Mouse (Mus musculus) thymus, adult 2 months (tissue): ENCODE measurements around the gene Tdrd5.

Experiments
- CTCF ChIP-seq: fragments of 200-500 bp; IDR thresholded peaks from 2 replicates; pipeline ENCODE4 v1.5.1; 2012; ENCODE audit warnings: mild to moderate bottlenecking, control low read depth, low read length, moderate library complexity, borderline replicate concordance; ENCODE audit not compliant: control insufficient read depth, poor library complexity, insufficient read depth; ENCODE audit errors: extremely low read depth
- POLR2A ChIP-seq: fragments of 200-500 bp; IDR thresholded peaks from 2 replicates; pipeline ENCODE4 v1.6.1; 2012; ENCODE audit warnings: mild to moderate bottlenecking, low read length, control low read depth, moderate library complexity; ENCODE audit not compliant: control insufficient read depth, poor library complexity, insufficient read depth; ENCODE audit errors: extremely low read depth

DNA sequence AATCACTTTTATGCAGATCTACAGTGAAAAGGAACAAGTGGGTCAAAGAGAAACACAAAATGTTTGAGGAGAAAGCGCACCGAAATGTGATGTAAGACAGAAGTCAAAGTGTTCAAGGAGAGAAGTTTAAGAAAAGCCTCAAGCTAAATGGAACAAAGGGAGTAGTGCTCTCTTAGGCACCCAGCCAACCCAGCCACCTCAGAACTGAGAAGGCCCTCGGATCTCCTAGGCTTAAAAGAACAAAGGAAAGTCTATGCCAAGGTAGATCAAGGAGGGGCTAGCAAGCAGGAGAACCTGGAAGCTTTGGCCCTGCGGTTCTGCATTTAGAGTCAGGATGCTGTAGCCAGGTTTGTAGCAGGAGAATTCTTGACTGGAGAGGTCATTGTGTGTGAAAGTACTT, 48.6 kb downstream of the Tdrd5 start:
- no peak for TF ChIP-seq CTCF
- no peak for TF ChIP-seq POLR2A
